Mouse (Mus musculus) erythroblast, embryonic 14.5 days (primary cell): ENCODE results near the gene Chsy1. TPM values are rescaled to one million over a fixed set of nuclear protein-coding genes. Genes with fewer than 3 reads are reported as not detected.

ENCODE experiments used
- H3K27me3 ChIP-seq: 2 replicates; pipeline ENCODE4 v1.6.1; 2012; ENCODE audit warnings: inconsistent platforms; ENCODE audit not compliant: control insufficient read depth
- H3K36me3 ChIP-seq: 2 replicates; pipeline ENCODE4 v1.6.1; 2012; ENCODE audit warnings: mild to moderate bottlenecking, inconsistent platforms; ENCODE audit not compliant: control insufficient read depth
- H3K4me1 ChIP-seq: 2 replicates; pipeline ENCODE4 v1.6.1; 2012; ENCODE audit warnings: inconsistent platforms; ENCODE audit not compliant: control insufficient read depth
- H3K4me3 ChIP-seq: replicated peaks from 2 replicates; pipeline ENCODE3; 2012; ENCODE audit warnings: moderate library complexity, mild to moderate bottlenecking, inconsistent platforms
- H3K9me3 ChIP-seq: 2 replicates; pipeline ENCODE4 v1.6.1; 2012; ENCODE audit warnings: low read length, inconsistent platforms, mixed read lengths; ENCODE audit not compliant: control insufficient read depth
- GATA1 ChIP-seq: IDR thresholded peaks from 2 replicates; pipeline ENCODE4 v1.6.1; 2012; ENCODE audit warnings: low read length, inconsistent platforms, mixed read lengths
- TAL1 ChIP-seq: IDR thresholded peaks from 3 replicates; pipeline ENCODE4 v1.6.1; 2012; ENCODE audit warnings: low read length, inconsistent platforms, mixed read lengths
- polyA plus RNA-seq: library from polyadenylated mRNA; stranded (reverse); fragments of >175 nt; gene quantifications from 2 replicates; pipeline ENCODE4 v1.2.3, GENCODE M21; 2012

Gene Chsy1
- polyA plus RNA-seq, 1 experiment: 1.4 TPM

DNA sequence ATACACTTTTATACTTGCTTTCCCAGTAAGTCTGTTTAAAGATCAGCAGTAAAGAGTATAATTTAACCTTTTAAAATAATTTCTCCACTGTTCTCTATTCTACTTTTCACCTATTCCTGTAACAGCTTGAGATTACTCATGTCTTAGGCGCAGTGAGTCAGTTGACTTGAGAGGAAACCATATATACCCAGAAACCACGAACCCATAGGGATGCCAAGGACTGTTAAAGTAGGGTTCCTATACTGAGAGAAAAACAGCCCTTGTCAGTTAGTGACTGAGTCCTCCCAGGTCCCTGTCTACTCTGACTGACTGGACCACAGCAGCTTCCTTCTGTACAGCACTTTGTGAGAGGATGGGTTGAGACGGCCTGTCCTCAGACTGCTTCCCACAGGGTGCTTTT, 8.7 kb downstream of the Chsy1 start:
- Histone ChIP-seq H3K4me3 (no peak overlapping the region), H3K36me3 (peaks cover 77% of the 10 kb centered on the region), H3K4me1 (peaks cover 77% of the 10 kb centered on the region), H3K9me3 (no peaks in the 10 kb centered on the region), H3K27me3 (no peaks in the 10 kb centered on the region)
- no peak for TF ChIP-seq TAL1
- TF ChIP-seq GATA1: no peak

DNA sequence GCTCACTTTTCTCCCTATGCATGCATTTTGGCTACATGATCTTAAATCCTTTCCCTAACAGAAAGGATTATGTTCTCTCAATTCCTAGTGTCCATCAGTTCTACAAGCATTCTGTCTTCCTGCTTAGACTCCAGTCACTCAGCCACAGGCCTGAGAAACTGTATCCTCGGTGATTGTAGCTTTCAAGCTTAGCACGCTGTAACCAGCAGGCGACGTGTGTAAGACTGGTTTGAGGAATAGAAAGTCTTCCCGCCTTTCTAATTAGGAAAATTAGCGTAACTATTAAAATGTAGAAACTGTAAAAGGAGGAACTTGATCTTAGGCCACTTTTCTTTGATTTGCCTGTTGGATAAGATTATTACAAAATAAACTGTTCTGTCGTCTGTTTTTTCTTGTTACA, 9.5 kb downstream of the Chsy1 start:
- Histone ChIP-seq H3K36me3 (peaks cover 78% of the 10 kb centered on the region), H3K27me3 (no peaks in the 10 kb centered on the region), H3K4me3 (no peak overlapping the region), H3K4me1 (peaks cover 72% of the 10 kb centered on the region), H3K9me3 (no peaks in the 10 kb centered on the region)
- TF ChIP-seq GATA1: no peak
- no peak for TF ChIP-seq TAL1

DNA sequence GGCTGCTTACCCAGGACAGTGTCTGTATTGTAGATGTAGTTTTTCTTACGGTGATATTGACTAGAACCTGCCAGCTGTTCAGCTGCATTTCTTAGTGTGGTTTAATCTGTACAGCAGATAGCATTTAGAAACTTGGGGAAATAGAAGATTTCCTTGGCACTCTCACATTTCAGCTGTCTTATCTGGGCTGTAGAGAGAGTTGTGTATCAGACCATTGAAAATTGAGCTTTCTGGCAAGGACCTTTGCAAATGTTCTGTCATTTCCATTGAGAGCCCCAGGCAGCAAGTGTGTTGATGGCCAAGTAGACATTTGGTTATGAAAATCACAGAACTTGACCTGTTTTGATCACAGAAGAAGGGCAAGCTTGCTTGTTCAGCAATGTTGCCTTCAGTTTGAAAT, 10.8 kb downstream of the Chsy1 start:
- H3K36me3 ChIP-seq: peaks cover 79% of the 10 kb centered on the region
- H3K27me3 ChIP-seq: no peaks in the 10 kb centered on the region
- H3K4me3 ChIP-seq: no peak overlapping the region
- no peaks in the 10 kb centered on the region for H3K9me3 ChIP-seq
- H3K4me1 ChIP-seq: peaks cover 64% of the 10 kb centered on the region
- no peak for TF ChIP-seq GATA1
- TF ChIP-seq TAL1: no peak

DNA sequence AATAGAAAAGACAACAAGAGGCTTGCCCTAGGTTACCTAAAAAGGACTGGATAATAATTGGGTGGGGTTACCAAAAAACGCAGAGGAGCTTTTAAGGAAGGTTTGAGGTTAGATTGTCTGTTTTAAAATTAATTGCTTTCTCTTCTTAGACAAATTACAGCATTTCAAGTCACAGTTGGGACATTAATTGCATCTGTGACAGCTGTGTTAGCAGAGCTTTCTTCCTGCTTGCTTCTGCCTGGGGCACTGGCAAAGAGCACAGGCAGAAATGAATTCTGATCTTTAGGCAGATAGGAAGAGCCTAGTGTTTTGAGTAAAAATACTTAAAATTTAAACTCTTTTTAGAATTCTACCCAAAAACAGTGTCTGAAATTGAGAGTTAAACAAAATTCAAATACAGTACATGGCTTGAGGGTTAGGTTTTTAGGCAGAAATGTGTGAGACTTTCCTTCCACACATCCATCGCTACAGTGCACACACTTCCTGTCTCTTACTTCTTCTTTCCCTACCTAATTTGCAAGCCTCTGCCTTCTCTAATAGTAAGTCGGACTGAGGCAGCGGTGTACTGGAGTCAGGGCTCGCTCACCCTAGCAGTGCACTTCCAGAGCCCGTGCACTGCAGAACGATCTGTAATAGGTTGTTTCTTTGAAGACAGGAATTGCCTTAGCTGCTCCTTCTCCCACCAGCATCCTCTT, 11.5 kb downstream of the Chsy1 start:
- TF ChIP-seq TAL1 (no peak), GATA1 (no peak)
- Histone ChIP-seq H3K36me3 (peaks cover 79% of the 10 kb centered on the region), H3K4me1 (peaks cover 57% of the 10 kb centered on the region), H3K9me3 (no peaks in the 10 kb centered on the region), H3K4me3 (no peak overlapping the region), H3K27me3 (no peaks in the 10 kb centered on the region)

DNA sequence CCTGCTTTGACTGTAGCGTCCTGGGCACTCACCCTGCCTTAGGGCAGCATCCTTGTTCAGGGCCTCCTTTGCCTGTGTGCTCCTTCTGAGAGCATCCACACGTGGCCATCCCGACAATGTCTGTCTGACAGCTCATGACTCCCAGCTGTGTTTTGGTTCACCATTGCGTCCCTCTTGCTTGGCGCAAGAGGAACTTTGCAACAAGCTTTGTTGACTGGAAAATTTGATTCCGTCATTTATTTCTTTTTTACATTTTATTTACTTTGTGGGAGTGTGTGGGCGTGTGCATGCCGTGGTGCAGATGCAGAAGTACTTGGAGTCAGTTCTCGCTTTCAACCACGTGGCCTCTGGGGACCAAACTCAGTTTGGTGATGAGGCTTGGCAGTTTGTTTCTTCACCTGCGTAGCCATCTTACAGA, 15.2 kb downstream of the Chsy1 start:
- Histone ChIP-seq H3K4me1 (peaks cover 43% of the 10 kb centered on the region), H3K36me3 (peaks cover 83% of the 10 kb centered on the region)

DNA sequence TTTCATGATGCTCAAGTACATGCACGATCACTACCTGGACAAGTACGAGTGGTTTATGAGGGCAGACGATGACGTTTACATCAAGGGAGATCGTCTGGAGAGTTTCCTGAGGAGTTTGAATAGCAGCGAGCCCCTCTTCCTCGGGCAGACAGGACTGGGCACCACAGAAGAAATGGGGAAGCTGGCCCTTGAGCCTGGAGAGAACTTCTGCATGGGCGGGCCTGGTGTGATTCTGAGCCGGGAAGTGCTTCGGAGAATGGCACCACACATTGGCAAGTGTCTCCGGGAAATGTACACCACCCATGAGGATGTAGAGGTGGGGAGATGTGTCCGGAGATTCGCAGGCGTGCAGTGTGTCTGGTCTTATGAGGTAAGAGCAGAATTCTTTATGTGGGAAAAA, 16.1 kb downstream of the Chsy1 start:
- no peaks in the 10 kb centered on the region for H3K27me3 ChIP-seq
- peaks cover 84% of the 10 kb centered on the region for H3K36me3 ChIP-seq
- peaks cover 34% of the 10 kb centered on the region for H3K4me1 ChIP-seq
- TF ChIP-seq GATA1 (no peak), TAL1 (no peak)
- no peak overlapping the region for H3K4me3 ChIP-seq
- peaks cover under 1% of the 10 kb centered on the region; the same call in 1 of the 2 replicates for H3K9me3 ChIP-seq

More for the DNA sequence above, 15.2 kb downstream of the Chsy1 start:
- no peaks in the 10 kb centered on the region for H3K9me3 ChIP-seq
- no peaks in the 10 kb centered on the region for H3K27me3 ChIP-seq
- TF ChIP-seq TAL1 (no peak), GATA1 (no peak)
- no peak overlapping the region for H3K4me3 ChIP-seq

DNA sequence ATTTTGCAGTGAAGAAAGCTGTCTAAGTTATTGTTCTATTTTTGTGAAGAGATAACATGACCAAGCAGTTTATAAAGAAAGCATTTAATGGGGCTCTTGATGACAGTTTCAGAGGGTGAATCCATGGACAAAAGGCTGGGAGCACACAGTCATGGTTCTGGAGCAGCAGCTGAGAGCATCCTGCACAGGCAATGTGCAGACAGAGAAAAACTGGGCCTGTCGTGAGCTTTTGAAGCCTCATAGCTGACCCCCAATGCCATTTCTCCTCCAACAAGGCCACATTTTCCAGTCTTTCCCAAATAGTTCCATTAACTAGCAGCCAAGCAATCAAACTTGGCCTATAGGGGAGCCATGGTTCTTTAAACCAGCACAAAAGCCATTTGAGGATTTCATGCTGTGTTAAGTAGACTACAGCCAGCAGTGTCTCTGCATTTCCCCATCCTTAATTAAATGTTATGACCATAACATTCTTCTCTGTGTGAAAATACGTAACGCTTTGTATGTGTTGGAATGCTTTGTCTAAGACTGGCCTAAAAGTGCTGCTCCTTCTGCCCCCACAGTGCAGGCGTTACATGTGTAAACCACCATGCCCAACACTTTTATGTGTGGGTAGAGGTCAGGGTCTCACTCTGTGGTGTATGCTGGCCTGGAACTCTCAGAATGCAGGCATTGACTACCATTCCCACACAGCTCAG, 18.8 kb downstream of the Chsy1 start:
- Histone ChIP-seq H3K4me3 (no peak overlapping the region), H3K27me3 (no peaks in the 10 kb centered on the region), H3K4me1 (peaks cover 29% of the 10 kb centered on the region), H3K9me3 (peaks cover 4% of the 10 kb centered on the region; the same call in 1 of the 2 replicates), H3K36me3 (peaks cover 93% of the 10 kb centered on the region)
- no peak for TF ChIP-seq GATA1
- no peak for TF ChIP-seq TAL1

DNA sequence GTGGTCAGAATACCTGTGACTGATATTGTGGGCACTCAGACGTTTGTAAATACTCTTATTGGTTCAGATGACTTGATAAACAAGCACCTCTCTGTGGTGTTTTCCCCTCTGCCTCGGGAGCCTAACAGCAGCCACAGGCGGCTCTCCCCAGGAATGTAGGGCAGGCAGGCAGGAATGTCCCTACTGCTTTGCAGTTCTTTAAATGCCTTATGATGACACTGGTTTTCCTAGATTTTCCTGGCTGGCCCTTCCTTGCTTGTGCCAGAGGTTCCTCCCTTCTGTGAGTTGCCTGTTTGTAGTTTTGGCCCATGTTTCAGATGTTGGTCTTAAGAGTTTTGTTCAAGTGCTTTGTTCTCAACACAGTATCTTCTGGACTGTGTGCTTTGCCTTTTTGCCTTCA, 19.5 kb downstream of the Chsy1 start:
- peaks cover 27% of the 10 kb centered on the region for H3K4me1 ChIP-seq
- no peak overlapping the region for H3K4me3 ChIP-seq
- TF ChIP-seq TAL1 (no peak), GATA1 (no peak)
- H3K9me3 ChIP-seq: peaks cover 4% of the 10 kb centered on the region; the same call in 1 of the 2 replicates
- H3K27me3 ChIP-seq: no peaks in the 10 kb centered on the region
- peaks cover 86% of the 10 kb centered on the region for H3K36me3 ChIP-seq

DNA sequence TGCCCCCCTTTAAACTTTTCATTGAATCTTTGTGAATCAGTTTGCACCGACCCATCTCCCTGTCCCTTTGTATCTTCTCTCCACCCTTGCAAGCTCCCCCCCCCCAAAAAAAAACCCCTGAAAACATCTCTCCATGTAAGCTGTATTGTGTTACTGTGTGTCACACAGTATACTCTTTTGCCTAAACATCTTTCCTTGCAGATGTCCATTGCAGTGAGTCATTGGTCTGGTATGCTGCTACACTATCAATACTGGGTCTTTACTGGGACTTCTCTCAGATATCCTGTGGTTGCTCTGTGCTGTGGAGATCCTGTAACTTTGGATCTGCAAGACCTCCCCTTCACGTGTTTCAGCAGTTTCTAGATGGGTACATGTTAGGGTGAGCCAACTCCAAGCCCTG, 21.0 kb downstream of the Chsy1 start:
- Histone ChIP-seq H3K4me1 (peaks cover 31% of the 10 kb centered on the region), H3K9me3 (peaks cover 4% of the 10 kb centered on the region; the same call in 1 of the 2 replicates), H3K36me3 (peaks cover 82% of the 10 kb centered on the region), H3K27me3 (no peaks in the 10 kb centered on the region), H3K4me3 (no peak overlapping the region)
- TF ChIP-seq GATA1 (no peak), TAL1 (no peak)
